Mouse (Mus musculus): ENCODE measurements around the gene Ei24. TPM values are rescaled to one million over a fixed set of nuclear protein-coding genes. Genes with fewer than 3 reads are reported as not detected.

The Ei24 gene
- polyA plus RNA-seq, 1 experiment = 56.4 TPM

DNA sequence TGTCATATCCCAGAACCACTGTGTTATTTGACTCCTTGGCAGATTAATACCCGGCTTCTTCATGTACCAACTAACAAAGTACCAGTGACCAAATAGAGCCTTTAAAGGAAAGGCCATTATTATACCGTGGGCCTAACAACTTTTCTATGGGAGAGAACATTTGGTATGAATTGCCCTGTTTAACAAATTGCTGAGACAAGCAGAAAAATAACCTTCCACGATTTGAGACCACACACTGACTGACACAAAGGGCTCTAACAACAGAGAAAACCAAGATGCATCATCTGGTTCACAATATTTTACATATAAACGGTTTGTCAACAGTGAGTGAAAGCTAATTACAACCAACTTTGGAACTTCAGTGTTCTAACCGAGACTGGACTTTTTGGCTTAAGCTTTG lies 969 bp downstream of the Ei24 start:
- WGBS = 15% methylated on average over 5 of the region's 5 CpGs
- no peak for DNase-seq
- no peak for TF ChIP-seq POLR2A (IDR thresholded peaks at IDR 0.05; ENCODE audit: borderline replicate concordance, extremely low read depth, low read depth, low read length)
- Histone ChIP-seq H3K4me1 (ENCODE audit: control insufficient read depth, insufficient read depth, low read length) (peaks cover 2% of the 10 kb centered on the region; the same call in 1 of the 2 replicates), H3K4me3 (replicated peaks; ENCODE audit: extremely low read depth, low read depth, low read length) (peak overlapping the region; percentile 60)

DNA sequence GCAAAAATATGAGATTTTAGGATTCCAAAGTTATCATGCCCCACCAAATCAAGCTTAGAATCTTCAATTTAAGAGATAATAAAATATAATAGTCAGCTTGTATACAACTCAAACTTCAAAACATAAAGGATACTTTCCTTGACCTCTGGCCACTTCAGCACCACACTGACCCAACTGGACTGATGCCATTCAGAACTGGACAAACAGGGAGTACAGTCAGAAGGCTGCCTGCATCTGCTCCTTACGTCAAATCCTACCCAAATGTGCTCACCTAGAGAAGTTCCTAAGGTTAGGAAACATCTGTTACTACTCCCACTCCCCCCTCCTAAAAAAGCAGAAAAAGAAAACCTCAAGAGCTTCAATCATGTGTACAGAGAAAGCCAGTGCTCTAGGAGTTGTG lies 1.6 kb downstream of the Ei24 start:
- no peak for DNase-seq
- whole genome bisulfite sequencing = 46% methylated on average over 1 of the region's 1 CpGs
- Histone ChIP-seq H3K4me3 (replicated peaks; ENCODE audit: extremely low read depth, low read depth, low read length) (no peak overlapping the region), H3K4me1 (ENCODE audit: control insufficient read depth, insufficient read depth, low read length) (peaks cover 2% of the 10 kb centered on the region; the same call in 1 of the 2 replicates)
- no peak for TF ChIP-seq POLR2A (IDR thresholded peaks at IDR 0.05; ENCODE audit: borderline replicate concordance, extremely low read depth, low read depth, low read length)
- TF ChIP-seq CTCF (IDR thresholded peaks at IDR 0.05; ENCODE audit: insufficient read depth, low read length) = no peak

DNA sequence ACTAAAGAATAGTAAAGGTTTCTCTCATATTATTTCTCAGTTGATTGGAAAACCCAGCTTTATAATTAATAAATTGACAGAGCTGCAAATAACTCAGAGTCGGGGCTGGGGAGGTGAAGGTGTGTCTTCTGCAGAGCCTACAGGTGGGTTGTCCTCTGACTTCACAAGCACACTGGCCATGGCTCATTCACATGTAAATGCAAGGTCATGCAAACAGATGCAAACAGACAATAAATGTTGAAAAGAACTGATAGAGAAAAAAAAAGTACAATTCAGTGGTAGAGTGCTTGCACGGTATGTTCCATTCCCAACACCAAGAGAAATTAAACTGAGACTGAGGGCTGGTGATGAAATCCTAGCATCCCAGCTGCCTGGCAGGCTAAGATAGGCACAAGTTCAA lies 2.7 kb downstream of the Ei24 start:
- 77% methylated on average over 2 of the region's 2 CpGs for WGBS

DNA sequence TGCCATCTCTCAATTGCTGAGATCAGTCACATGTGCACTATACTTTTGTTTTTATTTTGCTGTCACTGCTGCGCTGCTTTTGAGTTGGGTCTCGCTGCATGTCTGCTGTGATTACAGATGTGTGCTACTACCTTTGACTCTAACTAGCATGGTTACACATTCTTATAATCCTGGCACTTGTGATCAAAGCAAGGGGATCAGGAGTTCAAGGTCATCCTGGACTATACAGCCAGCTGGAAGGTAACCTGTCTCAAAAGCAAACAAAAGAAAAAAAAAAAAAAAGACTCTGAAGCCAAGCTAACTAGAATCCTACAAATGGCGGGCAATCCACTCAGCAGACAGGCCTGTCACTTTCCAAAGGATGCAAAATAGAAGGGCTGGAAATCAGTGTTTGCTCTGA lies 5.0 kb downstream of the Ei24 start:
- no peak for DNase-seq
- TF ChIP-seq POLR2A (IDR thresholded peaks at IDR 0.05; ENCODE audit: borderline replicate concordance, extremely low read depth, low read depth, low read length) (no peak), CTCF (IDR thresholded peaks at IDR 0.05; ENCODE audit: insufficient read depth, low read length) (no peak)
- no peak overlapping the region for H3K4me3 ChIP-seq (replicated peaks; ENCODE audit: extremely low read depth, low read depth, low read length)
- 91% methylated on average over 3 of the region's 3 CpGs for WGBS
- peaks cover 2% of the 10 kb centered on the region; the same call in 1 of the 2 replicates for H3K4me1 ChIP-seq (ENCODE audit: control insufficient read depth, insufficient read depth, low read length)

More for the DNA sequence above, 2.7 kb downstream of the Ei24 start:
- Histone ChIP-seq H3K4me3 (replicated peaks; ENCODE audit: extremely low read depth, low read depth, low read length) (no peak overlapping the region), H3K4me1 (ENCODE audit: control insufficient read depth, insufficient read depth, low read length) (peaks cover 2% of the 10 kb centered on the region; the same call in 1 of the 2 replicates)
- DNase-seq = no peak
- TF ChIP-seq CTCF (IDR thresholded peaks at IDR 0.05; ENCODE audit: insufficient read depth, low read length) = no peak

DNA sequence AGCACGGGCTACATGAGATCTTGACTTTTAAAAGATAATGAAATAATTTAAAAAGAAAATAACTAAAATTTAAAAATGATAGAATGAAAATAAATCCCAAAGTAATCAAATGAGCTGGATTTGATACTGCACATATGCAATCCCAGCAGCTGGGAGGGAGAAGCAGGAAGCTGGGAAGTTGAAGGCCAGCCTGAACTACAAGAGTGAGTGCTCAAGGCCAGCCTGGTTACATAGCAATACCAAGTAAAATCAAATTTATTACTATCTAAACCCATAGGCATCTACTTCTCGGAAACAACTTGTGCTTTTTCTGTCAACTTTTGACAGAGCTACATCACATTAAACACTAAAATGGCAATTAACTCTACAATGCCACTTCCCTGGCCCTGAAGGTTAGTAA lies 13.3 kb downstream of the Ei24 start:
- 90% methylated on average over 2 of the region's 2 CpGs for WGBS
- no peak overlapping the region for H3K4me3 ChIP-seq (replicated peaks; ENCODE audit: extremely low read depth, low read depth, low read length)
- TF ChIP-seq CTCF (IDR thresholded peaks at IDR 0.05; ENCODE audit: insufficient read depth, low read length) (no peak), POLR2A (IDR thresholded peaks at IDR 0.05; ENCODE audit: borderline replicate concordance, extremely low read depth, low read depth, low read length) (no peak)
- DNase-seq = no peak
- no peaks in the 10 kb centered on the region for H3K4me1 ChIP-seq (ENCODE audit: control insufficient read depth, insufficient read depth, low read length)

DNA sequence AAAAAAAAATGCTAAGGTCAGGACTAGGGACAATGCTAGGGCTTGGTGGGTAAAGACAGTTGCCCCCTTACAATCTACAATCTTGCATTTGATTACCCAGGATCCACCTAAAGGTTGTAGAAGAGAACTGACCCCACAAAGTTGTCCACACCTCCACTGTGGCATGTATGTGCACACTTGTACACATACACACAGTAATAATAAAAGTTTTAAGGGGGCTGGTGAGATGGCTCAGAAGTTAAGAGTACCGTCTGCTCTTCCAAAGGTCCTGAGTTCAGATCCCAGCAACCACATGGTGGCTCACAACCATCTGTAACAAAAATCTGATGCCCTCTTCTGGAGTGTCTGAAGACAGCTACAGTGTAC lies 28.2 kb downstream of the Ei24 start:
- no peak for DNase-seq
- no peak overlapping the region for H3K4me3 ChIP-seq (replicated peaks; ENCODE audit: extremely low read depth, low read depth, low read length)
- WGBS = 80% methylated on average over 1 of the region's 1 CpGs
- no peak for TF ChIP-seq POLR2A (IDR thresholded peaks at IDR 0.05; ENCODE audit: borderline replicate concordance, extremely low read depth, low read depth, low read length)
- no peak for TF ChIP-seq CTCF (IDR thresholded peaks at IDR 0.05; ENCODE audit: insufficient read depth, low read length)
- peaks cover 2% of the 10 kb centered on the region; the same call in 1 of the 2 replicates for H3K4me1 ChIP-seq (ENCODE audit: control insufficient read depth, insufficient read depth, low read length)

DNA sequence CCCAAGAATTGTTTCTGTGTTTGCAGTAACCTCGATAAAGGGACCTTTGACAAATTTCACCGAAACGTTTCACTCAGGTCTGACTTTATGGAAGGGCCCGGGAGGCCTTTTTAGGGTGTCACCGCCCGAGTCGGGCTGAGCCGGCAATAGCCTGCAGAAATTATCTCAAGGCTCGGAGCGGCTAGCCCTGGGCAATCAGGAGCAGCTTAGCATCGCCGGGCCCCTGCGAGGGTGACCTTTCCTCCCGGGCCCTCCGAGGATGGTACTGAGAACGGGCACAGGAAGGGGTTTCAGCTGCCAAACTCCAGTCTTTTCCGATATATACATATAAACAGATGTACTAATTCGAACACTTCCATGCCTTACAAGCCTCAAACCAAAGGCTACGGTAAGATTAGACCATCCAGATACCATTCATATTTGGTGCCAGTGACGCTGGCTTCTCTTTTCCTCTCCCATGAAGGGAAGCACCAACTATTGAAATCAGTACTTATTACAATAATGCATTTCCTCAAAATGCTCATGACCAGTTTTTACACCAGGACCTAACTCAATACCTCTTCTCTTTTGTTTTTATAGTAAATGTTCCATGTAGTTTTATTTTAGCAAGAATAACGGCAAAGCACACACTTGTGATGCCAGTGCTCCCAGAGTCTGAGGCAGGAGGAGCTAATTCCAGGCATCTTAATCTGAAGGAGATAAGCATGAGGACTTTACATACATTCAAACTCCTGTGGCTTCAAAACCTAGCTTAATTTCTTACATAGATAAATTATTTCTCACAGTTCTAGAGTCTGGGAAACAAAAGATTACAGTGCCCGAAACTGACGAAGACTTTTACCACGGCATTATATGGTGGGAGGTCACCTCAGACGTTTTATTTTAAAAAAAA lies 28.8 kb downstream of the Ei24 start:
- 12% methylated on average over 25 of the region's 25 CpGs for WGBS
- Histone ChIP-seq H3K4me1 (ENCODE audit: control insufficient read depth, insufficient read depth, low read length) (peaks cover 2% of the 10 kb centered on the region; the same call in 1 of the 2 replicates), H3K4me3 (replicated peaks; ENCODE audit: extremely low read depth, low read depth, low read length) (peak overlapping the region; percentile 78)
- no peak for TF ChIP-seq CTCF (IDR thresholded peaks at IDR 0.05; ENCODE audit: insufficient read depth, low read length)
- no peak for TF ChIP-seq POLR2A (IDR thresholded peaks at IDR 0.05; ENCODE audit: borderline replicate concordance, extremely low read depth, low read depth, low read length)
- DNase-seq = peak; percentile 58

DNA sequence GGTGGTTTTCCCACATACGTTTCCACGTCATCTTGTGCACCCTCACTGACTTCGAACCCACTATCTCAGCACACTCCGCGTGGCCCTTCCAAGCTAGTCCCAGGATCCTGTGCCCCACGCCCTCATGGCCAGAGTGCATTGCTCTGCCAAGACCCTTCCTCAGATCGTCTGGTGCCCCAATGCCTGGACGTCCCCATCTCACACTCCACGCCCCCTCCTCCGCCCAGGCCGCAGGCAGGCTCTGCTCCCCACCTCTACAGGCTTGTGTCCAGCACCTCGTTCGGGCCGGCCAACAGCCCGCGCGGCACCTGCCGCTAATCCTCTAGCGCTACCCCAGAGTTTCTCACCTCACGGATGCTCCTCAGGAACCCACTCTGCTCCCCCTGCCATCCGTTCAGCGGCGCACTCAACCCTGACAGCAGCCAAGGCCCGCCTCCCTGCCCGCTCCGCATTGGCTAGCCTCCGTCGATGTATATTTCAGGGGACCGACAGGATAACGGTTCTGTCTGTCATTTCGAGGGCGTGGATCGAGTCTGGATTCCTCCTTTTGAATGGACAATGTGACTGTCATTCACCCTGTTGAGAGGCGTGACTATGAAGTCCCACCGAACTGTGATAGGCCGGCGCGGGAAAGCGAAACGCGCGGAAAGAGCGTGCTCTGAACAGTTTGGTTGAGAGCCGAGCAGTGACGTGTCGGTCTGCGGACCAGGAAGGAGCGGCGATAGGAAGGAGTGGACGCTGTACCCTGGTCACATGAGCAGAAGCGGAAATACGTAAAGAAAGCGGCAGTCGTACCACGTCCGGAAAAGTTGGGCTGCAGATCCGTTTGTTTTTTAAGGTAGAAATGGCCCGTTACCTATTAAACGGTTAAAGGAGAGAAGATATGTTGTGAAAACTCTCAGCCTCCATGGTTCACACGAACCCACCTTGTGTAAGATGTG lies 29.7 kb downstream of the Ei24 start, which contains the start of gene Stt3a:
Gene Stt3a (minus strand): TSS at position 477 of the 941 bp plus-strand sequence.
- TF ChIP-seq POLR2A (IDR thresholded peaks at IDR 0.05; ENCODE audit: borderline replicate concordance, extremely low read depth, low read depth, low read length) (peak; percentile 87; the same call in 1 of the 2 replicates), CTCF (IDR thresholded peaks at IDR 0.05; ENCODE audit: insufficient read depth, low read length) (no peak)
- peaks cover 2% of the 10 kb centered on the region; the same call in 1 of the 2 replicates for H3K4me1 ChIP-seq (ENCODE audit: control insufficient read depth, insufficient read depth, low read length)
- under 1% methylated on average over 60 of the region's 60 CpGs for WGBS
- DNase-seq = peak; percentile 98
- H3K4me3 ChIP-seq (replicated peaks; ENCODE audit: extremely low read depth, low read depth, low read length) = peak within 1 kb of the TSS; percentile 78

DNA sequence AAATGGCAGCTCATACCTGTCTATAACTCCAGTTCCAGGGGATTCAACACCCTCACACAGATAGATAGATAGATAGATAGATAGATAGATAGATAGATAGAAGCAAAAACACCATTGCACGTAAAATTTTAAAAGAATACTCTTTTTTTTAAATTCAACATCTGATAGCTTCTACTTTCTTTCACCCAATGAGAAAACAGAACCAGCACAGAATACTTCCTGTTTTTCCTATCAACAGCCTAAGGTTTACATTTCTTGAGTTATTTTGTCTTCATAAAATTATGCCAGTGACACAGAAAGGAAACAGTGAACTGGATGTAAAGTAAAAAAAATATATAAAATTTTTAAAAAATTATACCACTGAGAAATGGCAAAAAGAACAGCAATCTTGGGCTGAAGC lies 32.8 kb downstream of the Ei24 start:
- H3K4me1 ChIP-seq (ENCODE audit: control insufficient read depth, insufficient read depth, low read length) = peaks cover 2% of the 10 kb centered on the region; the same call in 1 of the 2 replicates
- DNase-seq = no peak
- TF ChIP-seq CTCF (IDR thresholded peaks at IDR 0.05; ENCODE audit: insufficient read depth, low read length) (no peak), POLR2A (IDR thresholded peaks at IDR 0.05; ENCODE audit: borderline replicate concordance, extremely low read depth, low read depth, low read length) (no peak)
- H3K4me3 ChIP-seq (replicated peaks; ENCODE audit: extremely low read depth, low read depth, low read length) = no peak overlapping the region
- 93% methylated on average over 1 of the region's 1 CpGs for WGBS

Other genes with a start within 250 kb of the Ei24 start
- gene Gm17689, start 214.8 kb downstream of the Ei24 start, polyA plus RNA-seq (2012; rRNA removed) = not detected in 2 replicates
- not detected in 2 replicates for gene A630095E13Rik, start 154.0 kb downstream of the Ei24 start, polyA plus RNA-seq (2012; rRNA removed)
- not detected in 2 replicates for gene Acrv1, start 104.2 kb downstream of the Ei24 start, polyA plus RNA-seq (2012; rRNA removed)
- 0.18 and 0.66 TPM in 2 replicates for gene Chek1, start 70.3 kb downstream of the Ei24 start, polyA plus RNA-seq (2012; rRNA removed)
- 161 and 254 TPM in 2 replicates for gene Stt3a, start 29.7 kb downstream of the Ei24 start, polyA plus RNA-seq (2012; rRNA removed)
- gene Fez1, start 24.5 kb upstream of the Ei24 start, polyA plus RNA-seq (2012; rRNA removed) = 0.96 and 1.3 TPM in 2 replicates

All from lung, adult 2 months (tissue).